Mouse (Mus musculus): ENCODE measurements at regions not wholly inside any gene's neighbourhood (a gene's known extent, or its start where the extent isn't known, plus 50 kb on each side); places are given as distances from the start of the nearest gene placed in this dataset.

DNA sequence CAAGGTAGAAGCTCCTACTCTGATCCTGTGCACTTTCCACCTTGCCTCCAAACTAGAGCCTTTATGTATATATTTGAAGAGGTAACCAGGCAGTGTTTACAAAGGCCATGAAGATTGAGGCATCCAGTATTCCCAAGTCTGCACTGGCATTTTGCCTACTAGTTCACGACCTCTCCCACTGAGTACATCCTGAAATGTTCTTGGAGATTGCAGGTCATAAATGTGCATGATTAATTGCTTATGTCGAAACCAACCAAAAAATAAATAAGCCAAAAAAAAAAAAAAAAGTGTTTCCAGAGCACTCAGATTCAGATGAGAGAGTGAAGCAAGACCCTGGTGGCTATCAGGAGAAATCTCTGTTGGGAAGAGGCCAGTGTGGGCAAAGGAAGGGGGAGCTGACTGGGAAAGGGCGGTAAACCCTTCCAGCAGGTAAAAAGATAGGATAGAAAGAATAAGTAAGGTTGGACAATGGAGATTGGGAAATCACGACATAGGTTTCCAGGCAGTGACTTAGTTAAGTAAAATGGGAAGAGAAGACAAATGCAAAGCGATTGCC is 133.6 kb upstream of the Nrip1 start:
- no peaks in the 10 kb centered on the region for H3K9me3 ChIP-seq (ENCODE audit: control insufficient read depth, low read depth, low read length)
- no peak overlapping the region for H3K27ac ChIP-seq (ENCODE audit: low read length)
- no peak for ATAC-seq (ENCODE audit: insufficient number of reproducible peaks, insufficient read depth, low FRiP score, low read depth)
- WGBS: 53% methylated on average over 5 of the region's 5 CpGs
- H3K27me3 ChIP-seq (ENCODE audit: control insufficient read depth, insufficient read depth, low read length): no peaks in the 10 kb centered on the region
- no peaks in the 10 kb centered on the region for H3K36me3 ChIP-seq (ENCODE audit: control insufficient read depth, insufficient read depth, low read length)
- H3K4me1 ChIP-seq (ENCODE audit: control insufficient read depth, insufficient read depth, low read length): no peaks in the 10 kb centered on the region
- H3K4me2 ChIP-seq (replicated peaks; ENCODE audit: low read depth, low read length): no peak overlapping the region
- H3K4me3 ChIP-seq (ENCODE audit: low read depth, low read length): no peak overlapping the region
- H3K9ac ChIP-seq (replicated peaks; ENCODE audit: low read depth, low read length): no peak overlapping the region

DNA sequence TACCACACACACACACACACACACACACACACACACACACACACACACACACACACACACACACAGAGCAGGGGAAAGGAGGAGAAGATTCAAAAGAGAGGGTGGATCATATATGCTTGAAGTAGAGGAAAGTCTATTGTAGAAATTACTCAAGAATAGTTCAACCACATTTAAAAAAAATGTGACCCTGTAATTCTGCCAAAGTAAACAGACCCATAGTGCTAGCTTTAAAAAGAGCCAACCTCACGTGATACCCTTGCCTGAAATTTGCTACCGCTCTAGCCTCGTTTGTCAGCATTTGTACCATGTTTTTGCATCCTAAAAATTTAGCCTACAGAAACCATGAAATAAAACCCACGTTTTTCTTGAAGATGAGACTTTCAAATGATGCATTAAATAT is 132.6 kb upstream of the Nrip1 start:
- Histone ChIP-seq H3K27ac (ENCODE audit: low read length) (no peak overlapping the region), H3K4me2 (replicated peaks; ENCODE audit: low read depth, low read length) (no peak overlapping the region), H3K36me3 (ENCODE audit: control insufficient read depth, insufficient read depth, low read length) (no peaks in the 10 kb centered on the region), H3K4me1 (ENCODE audit: control insufficient read depth, insufficient read depth, low read length) (no peaks in the 10 kb centered on the region), H3K27me3 (ENCODE audit: control insufficient read depth, insufficient read depth, low read length) (no peaks in the 10 kb centered on the region), H3K9me3 (ENCODE audit: control insufficient read depth, low read depth, low read length) (no peaks in the 10 kb centered on the region), H3K9ac (replicated peaks; ENCODE audit: low read depth, low read length) (no peak overlapping the region), H3K4me3 (ENCODE audit: low read depth, low read length) (no peak overlapping the region)
- WGBS: 47% methylated on average over 4 of the region's 4 CpGs
- no peak for ATAC-seq (ENCODE audit: insufficient number of reproducible peaks, insufficient read depth, low FRiP score, low read depth)

DNA sequence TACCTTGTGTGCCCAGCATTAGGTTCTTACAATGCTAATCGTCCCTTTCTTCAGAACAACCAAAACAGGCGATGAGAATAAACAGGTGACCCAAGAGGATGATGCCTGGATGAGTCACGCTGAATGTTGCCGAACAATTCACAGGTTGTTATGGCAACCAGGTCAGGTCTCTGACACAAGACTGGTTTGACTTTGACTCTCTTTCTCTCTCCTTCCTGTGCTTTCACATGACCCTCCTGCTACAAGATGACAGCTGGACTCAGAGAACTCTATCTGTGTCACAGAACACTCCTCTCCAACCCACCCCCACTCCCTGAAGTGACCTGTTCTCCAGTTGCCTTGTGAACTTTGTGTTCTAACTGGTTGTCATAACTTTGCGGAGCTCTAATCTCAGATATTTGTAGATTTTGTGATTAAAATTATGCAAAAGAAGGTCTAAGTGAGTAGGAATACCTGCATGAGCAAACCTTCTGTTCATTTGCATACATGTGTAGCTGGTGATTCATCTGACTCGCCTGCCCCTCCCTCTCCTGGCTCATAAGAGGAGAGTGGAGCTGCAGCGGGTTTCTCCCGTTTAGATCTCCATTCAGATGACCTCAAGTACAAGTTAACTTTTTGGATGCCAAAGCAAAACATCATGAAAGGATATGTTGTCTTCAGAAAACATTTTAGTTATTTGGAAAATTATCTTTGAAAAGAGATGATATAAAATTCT is 126.2 kb upstream of the Nrip1 start:
- 51% methylated on average over 8 of the region's 8 CpGs for WGBS
- Histone ChIP-seq H3K4me1 (ENCODE audit: control insufficient read depth, insufficient read depth, low read length) (no peaks in the 10 kb centered on the region), H3K4me2 (replicated peaks; ENCODE audit: low read depth, low read length) (no peak overlapping the region), H3K9ac (replicated peaks; ENCODE audit: low read depth, low read length) (no peak overlapping the region), H3K36me3 (ENCODE audit: control insufficient read depth, insufficient read depth, low read length) (no peaks in the 10 kb centered on the region), H3K27me3 (ENCODE audit: control insufficient read depth, insufficient read depth, low read length) (no peaks in the 10 kb centered on the region), H3K4me3 (ENCODE audit: low read depth, low read length) (no peak overlapping the region), H3K9me3 (ENCODE audit: control insufficient read depth, low read depth, low read length) (no peaks in the 10 kb centered on the region), H3K27ac (ENCODE audit: low read length) (no peak overlapping the region)
- no peak for ATAC-seq (ENCODE audit: insufficient number of reproducible peaks, insufficient read depth, low FRiP score, low read depth)

DNA sequence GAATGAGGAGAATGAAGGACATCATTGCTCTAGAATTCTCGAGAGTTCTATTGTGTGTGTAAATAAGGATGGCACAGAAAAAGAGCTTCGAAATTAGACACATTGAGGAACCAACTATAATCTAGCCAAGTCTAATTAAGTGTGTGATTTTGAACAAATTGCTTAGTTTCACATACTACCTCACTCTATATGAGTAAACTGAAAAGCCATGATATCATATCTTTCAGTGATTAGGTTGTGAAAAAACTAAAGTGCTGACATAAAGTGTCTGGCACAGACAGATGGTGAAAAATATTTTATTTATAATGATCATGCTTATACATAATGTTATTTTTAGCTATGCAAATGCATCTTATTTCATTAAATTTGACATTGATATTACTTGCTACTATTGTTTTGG is 124.6 kb upstream of the Nrip1 start:
- Histone ChIP-seq H3K9ac (replicated peaks; ENCODE audit: low read depth, low read length) (no peak overlapping the region), H3K4me3 (ENCODE audit: low read depth, low read length) (no peak overlapping the region), H3K9me3 (ENCODE audit: control insufficient read depth, low read depth, low read length) (no peaks in the 10 kb centered on the region), H3K4me2 (replicated peaks; ENCODE audit: low read depth, low read length) (no peak overlapping the region), H3K4me1 (ENCODE audit: control insufficient read depth, insufficient read depth, low read length) (no peaks in the 10 kb centered on the region), H3K36me3 (ENCODE audit: control insufficient read depth, insufficient read depth, low read length) (no peaks in the 10 kb centered on the region), H3K27me3 (ENCODE audit: control insufficient read depth, insufficient read depth, low read length) (no peaks in the 10 kb centered on the region), H3K27ac (ENCODE audit: low read length) (no peak overlapping the region)
- ATAC-seq (ENCODE audit: insufficient number of reproducible peaks, insufficient read depth, low FRiP score, low read depth): no peak
- WGBS: 86% methylated on average over 2 of the region's 2 CpGs

DNA sequence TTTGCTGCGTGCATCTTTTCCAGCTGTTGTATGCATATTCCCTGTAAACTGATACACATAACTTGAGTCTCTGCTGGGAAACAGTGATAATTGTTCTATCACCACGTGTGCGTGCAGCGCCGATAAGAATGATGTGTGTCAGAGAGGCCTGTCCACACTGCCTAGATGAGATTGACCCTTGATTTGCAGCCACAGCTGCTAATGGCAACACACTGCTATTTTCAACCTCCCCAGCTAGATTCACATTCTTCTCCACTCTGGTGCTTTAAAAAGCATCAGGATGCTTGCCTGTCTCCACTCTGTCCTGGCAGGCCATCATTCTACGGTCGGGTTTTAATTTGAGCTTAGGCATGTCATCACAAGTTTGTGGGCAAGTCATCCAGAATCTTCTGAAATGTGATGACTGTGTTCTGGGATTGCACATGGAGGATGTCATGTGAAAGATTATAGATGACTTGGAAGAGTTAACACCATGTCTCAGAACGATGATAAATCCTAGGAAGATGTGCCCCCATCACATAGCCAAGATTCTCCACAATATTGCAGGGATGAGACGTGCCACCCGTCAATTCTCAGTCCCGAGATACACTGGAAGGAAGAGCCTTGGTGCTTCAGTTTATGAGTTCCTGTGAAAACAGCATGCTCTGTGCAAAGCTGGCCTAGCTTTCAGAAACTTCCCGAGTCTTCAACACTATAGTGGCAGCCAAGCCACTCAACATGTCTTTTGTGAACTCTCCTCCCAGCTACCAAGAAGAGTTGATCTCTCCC is 123.6 kb upstream of the Nrip1 start:
- no peaks in the 10 kb centered on the region for H3K9me3 ChIP-seq (ENCODE audit: control insufficient read depth, low read depth, low read length)
- no peak overlapping the region for H3K9ac ChIP-seq (replicated peaks; ENCODE audit: low read depth, low read length)
- H3K4me3 ChIP-seq (ENCODE audit: low read depth, low read length): no peak overlapping the region
- no peak overlapping the region for H3K4me2 ChIP-seq (replicated peaks; ENCODE audit: low read depth, low read length)
- H3K27ac ChIP-seq (ENCODE audit: low read length): no peak overlapping the region
- 82% methylated on average over 12 of the region's 12 CpGs for WGBS
- H3K4me1 ChIP-seq (ENCODE audit: control insufficient read depth, insufficient read depth, low read length): no peaks in the 10 kb centered on the region
- no peaks in the 10 kb centered on the region for H3K36me3 ChIP-seq (ENCODE audit: control insufficient read depth, insufficient read depth, low read length)
- ATAC-seq (ENCODE audit: insufficient number of reproducible peaks, insufficient read depth, low FRiP score, low read depth): no peak
- no peaks in the 10 kb centered on the region for H3K27me3 ChIP-seq (ENCODE audit: control insufficient read depth, insufficient read depth, low read length)

DNA sequence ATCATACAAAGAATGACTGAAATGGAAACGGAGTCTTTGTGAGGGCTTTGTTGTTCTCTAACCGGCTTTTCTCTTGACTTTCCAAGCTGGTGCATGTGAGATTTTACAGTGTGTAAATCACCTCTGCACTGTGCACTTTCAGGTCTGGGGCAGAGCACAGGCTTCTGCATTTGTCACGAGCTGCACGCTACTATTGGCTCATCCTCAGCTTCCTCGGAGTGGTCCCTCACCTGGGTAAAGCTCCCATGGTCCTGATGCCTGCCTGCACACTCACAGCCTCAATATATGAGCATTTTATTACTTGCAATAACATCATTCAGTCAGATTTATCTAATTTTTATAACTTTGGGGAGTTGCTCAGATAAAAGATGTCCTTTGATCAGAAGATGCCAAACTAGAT is 109.8 kb upstream of the Nrip1 start:
- Histone ChIP-seq H3K4me3 (ENCODE audit: low read depth, low read length) (no peak overlapping the region), H3K4me2 (replicated peaks; ENCODE audit: low read depth, low read length) (no peak overlapping the region), H3K27me3 (ENCODE audit: control insufficient read depth, insufficient read depth, low read length) (no peaks in the 10 kb centered on the region), H3K27ac (ENCODE audit: low read length) (no peak overlapping the region), H3K9ac (replicated peaks; ENCODE audit: low read depth, low read length) (no peak overlapping the region), H3K4me1 (ENCODE audit: control insufficient read depth, insufficient read depth, low read length) (no peaks in the 10 kb centered on the region), H3K9me3 (ENCODE audit: control insufficient read depth, low read depth, low read length) (no peaks in the 10 kb centered on the region), H3K36me3 (ENCODE audit: control insufficient read depth, insufficient read depth, low read length) (no peaks in the 10 kb centered on the region)
- ATAC-seq (ENCODE audit: insufficient number of reproducible peaks, insufficient read depth, low FRiP score, low read depth): no peak
- WGBS: 86% methylated on average over 5 of the region's 5 CpGs

DNA sequence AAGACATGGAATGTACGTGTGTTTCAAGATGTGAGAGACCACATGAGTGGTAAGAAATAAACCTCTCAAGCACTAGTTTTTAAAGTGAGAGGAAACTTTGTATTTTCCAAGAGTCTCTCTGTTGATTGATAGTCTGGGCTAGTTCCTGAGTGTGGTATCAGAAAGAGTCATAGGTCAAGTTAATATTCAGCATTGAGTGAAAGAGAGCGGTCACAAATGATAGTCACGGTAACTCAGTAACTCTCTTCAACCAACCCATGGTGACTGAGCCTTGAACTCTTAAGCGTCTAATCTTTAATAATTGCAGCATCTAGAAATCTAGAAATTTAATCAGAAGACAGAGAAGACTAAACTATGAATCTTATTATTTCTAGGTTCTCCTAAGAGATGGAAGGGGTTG is 108.3 kb upstream of the Nrip1 start:
- no peaks in the 10 kb centered on the region for H3K36me3 ChIP-seq (ENCODE audit: control insufficient read depth, insufficient read depth, low read length)
- WGBS: 79% methylated on average over 4 of the region's 4 CpGs
- ATAC-seq (ENCODE audit: insufficient number of reproducible peaks, insufficient read depth, low FRiP score, low read depth): no peak

DNA sequence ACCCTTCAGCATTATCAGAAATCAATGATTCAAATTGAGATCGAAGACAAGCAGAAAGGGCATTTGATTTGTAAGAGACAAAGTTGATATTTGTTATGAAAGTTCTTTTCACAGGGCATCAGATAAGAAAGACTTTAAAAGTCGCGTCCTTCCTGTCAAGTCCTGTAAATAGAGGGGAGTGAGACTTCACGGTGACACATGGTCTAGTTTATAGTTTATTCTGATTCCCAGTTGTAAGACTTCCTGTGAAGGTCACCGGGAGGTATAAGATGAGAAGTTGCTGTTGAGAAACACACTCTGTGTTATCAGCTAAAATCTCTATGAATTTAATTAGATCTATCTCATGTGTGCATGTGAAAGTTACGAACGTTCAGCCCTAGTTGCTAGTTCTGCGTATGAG is 103.8 kb upstream of the Nrip1 start:
- Histone ChIP-seq H3K27me3 (ENCODE audit: control insufficient read depth, insufficient read depth, low read length) (no peaks in the 10 kb centered on the region), H3K9me3 (ENCODE audit: control insufficient read depth, low read depth, low read length) (no peaks in the 10 kb centered on the region), H3K9ac (replicated peaks; ENCODE audit: low read depth, low read length) (no peak overlapping the region), H3K4me3 (ENCODE audit: low read depth, low read length) (no peak overlapping the region), H3K27ac (ENCODE audit: low read length) (no peak overlapping the region), H3K4me2 (replicated peaks; ENCODE audit: low read depth, low read length) (no peak overlapping the region), H3K4me1 (ENCODE audit: control insufficient read depth, insufficient read depth, low read length) (no peaks in the 10 kb centered on the region), H3K36me3 (ENCODE audit: control insufficient read depth, insufficient read depth, low read length) (no peaks in the 10 kb centered on the region)
- 58% methylated on average over 8 of the region's 8 CpGs for WGBS
- no peak for ATAC-seq (ENCODE audit: insufficient number of reproducible peaks, insufficient read depth, low FRiP score, low read depth)

More for the DNA sequence above, 108.3 kb upstream of the Nrip1 start:
- no peaks in the 10 kb centered on the region for H3K27me3 ChIP-seq (ENCODE audit: control insufficient read depth, insufficient read depth, low read length)
- H3K4me2 ChIP-seq (replicated peaks; ENCODE audit: low read depth, low read length): no peak overlapping the region
- no peaks in the 10 kb centered on the region for H3K9me3 ChIP-seq (ENCODE audit: control insufficient read depth, low read depth, low read length)
- H3K9ac ChIP-seq (replicated peaks; ENCODE audit: low read depth, low read length): no peak overlapping the region
- H3K4me1 ChIP-seq (ENCODE audit: control insufficient read depth, insufficient read depth, low read length): no peaks in the 10 kb centered on the region
- no peak overlapping the region for H3K27ac ChIP-seq (ENCODE audit: low read length)
- no peak overlapping the region for H3K4me3 ChIP-seq (ENCODE audit: low read depth, low read length)

Measured in stomach, embryonic 14.5 days (tissue).